Mouse (Mus musculus): ENCODE measurements around the gene Galnt18. TPM values are rescaled to one million over a fixed set of nuclear protein-coding genes. Genes with fewer than 3 reads are reported as not detected.

The Galnt18 gene
- total and polyA plus RNA-seq, 2 experiments from 2014 or later: 16.5 to 27.1 TPM

- Histone ChIP-seq H3K9ac (replicated peaks; ENCODE audit: low read depth, low read length) (no peak overlapping the region), H3K4me3 (ENCODE audit: low read depth, low read length) (no peak overlapping the region), H3K4me1 (ENCODE audit: control insufficient read depth, insufficient read depth) (no peaks in the 10 kb centered on the region), H3K36me3 (replicated peaks; ENCODE audit: control insufficient read depth, insufficient read depth, low read length) (no peaks in the 10 kb centered on the region), H3K27ac (ENCODE audit: low read depth) (no peak overlapping the region), H3K9me3 (replicated peaks; ENCODE audit: control insufficient read depth, low read length) (no peaks in the 10 kb centered on the region), H3K4me2 (ENCODE audit: low read depth, low read length) (no peak overlapping the region), H3K27me3 (ENCODE audit: control insufficient read depth, insufficient read depth, low read length) (no peaks in the 10 kb centered on the region)
- ATAC-seq (ENCODE audit: insufficient read depth, low read depth) (no peak), DNase-seq (ENCODE audit: low spot score) (no peak)
- no peak for TF ChIP-seq EP300 (IDR thresholded peaks at IDR 0.05; ENCODE audit: low read depth)
- TF ChIP-seq CTCF (IDR thresholded peaks at IDR 0.05; ENCODE audit: low read depth): no peak
- WGBS: 76% methylated on average over 4 of the region's 4 CpGs
These were observed 320.1 kb downstream of the Galnt18 start for GRCm38 (mm10) chr7:111459716-111460115.

- no peaks in the 10 kb centered on the region for H3K9me3 ChIP-seq (replicated peaks; ENCODE audit: control insufficient read depth, low read length)
- no peak overlapping the region for H3K4me2 ChIP-seq (ENCODE audit: low read depth, low read length)
- DNase-seq (ENCODE audit: low spot score) (no peak), ATAC-seq (ENCODE audit: insufficient read depth, low read depth) (no peak)
- no peak overlapping the region for H3K4me3 ChIP-seq (ENCODE audit: low read depth, low read length)
- 80% methylated on average over 3 of the region's 3 CpGs for WGBS
- TF ChIP-seq CTCF (IDR thresholded peaks at IDR 0.05; ENCODE audit: low read depth) (no peak), EP300 (IDR thresholded peaks at IDR 0.05; ENCODE audit: low read depth) (no peak)
- 0 out of 2 replicates have a peak, but pooled peaks cover 4% of the 10 kb centered on the region for H3K4me1 ChIP-seq (ENCODE audit: control insufficient read depth, insufficient read depth)
- H3K9ac ChIP-seq (replicated peaks; ENCODE audit: low read depth, low read length): no peak overlapping the region
- no peaks in the 10 kb centered on the region for H3K36me3 ChIP-seq (replicated peaks; ENCODE audit: control insufficient read depth, insufficient read depth, low read length)
- no peak overlapping the region for H3K27ac ChIP-seq (ENCODE audit: low read depth)
- H3K27me3 ChIP-seq (ENCODE audit: control insufficient read depth, insufficient read depth, low read length): no peaks in the 10 kb centered on the region
These were observed 323.8 kb downstream of the Galnt18 start for GRCm38 (mm10) chr7:111456007-111456406.

GRCm38 (mm10) chr7:111455541-111455940 is 324.2 kb downstream of the Galnt18 start:
- DNase-seq (ENCODE audit: low spot score): no peak
- H3K4me3 ChIP-seq (ENCODE audit: low read depth, low read length): no peak overlapping the region

GRCm38 (mm10) chr7:111452000-111452399 is 327.8 kb downstream of the Galnt18 start:
- DNase-seq (ENCODE audit: low spot score): no peak
- no peak for ATAC-seq (ENCODE audit: insufficient read depth, low read depth)
- no peak overlapping the region for H3K4me3 ChIP-seq (ENCODE audit: low read depth, low read length)
- H3K27me3 ChIP-seq (ENCODE audit: control insufficient read depth, insufficient read depth, low read length): no peaks in the 10 kb centered on the region
- H3K27ac ChIP-seq (ENCODE audit: low read depth): no peak overlapping the region
- no peaks in the 10 kb centered on the region for H3K9me3 ChIP-seq (replicated peaks; ENCODE audit: control insufficient read depth, low read length)
- no peak overlapping the region for H3K4me2 ChIP-seq (ENCODE audit: low read depth, low read length)
- H3K4me1 ChIP-seq (ENCODE audit: control insufficient read depth, insufficient read depth): 0 out of 2 replicates have a peak, but pooled peaks cover 8% of the 10 kb centered on the region
- no peak overlapping the region for H3K9ac ChIP-seq (replicated peaks; ENCODE audit: low read depth, low read length)
- no peaks in the 10 kb centered on the region for H3K36me3 ChIP-seq (replicated peaks; ENCODE audit: control insufficient read depth, insufficient read depth, low read length)
- WGBS: 58% methylated on average over 1 of the region's 1 CpGs
- TF ChIP-seq CTCF (IDR thresholded peaks at IDR 0.05; ENCODE audit: low read depth) (no peak), EP300 (IDR thresholded peaks at IDR 0.05; ENCODE audit: low read depth) (no peak)

More at GRCm38 (mm10) chr7:111455541-111455940, 324.2 kb downstream of the Galnt18 start:
- Histone ChIP-seq H3K36me3 (replicated peaks; ENCODE audit: control insufficient read depth, insufficient read depth, low read length) (no peaks in the 10 kb centered on the region), H3K9me3 (replicated peaks; ENCODE audit: control insufficient read depth, low read length) (no peaks in the 10 kb centered on the region), H3K27ac (ENCODE audit: low read depth) (no peak overlapping the region), H3K4me1 (ENCODE audit: control insufficient read depth, insufficient read depth) (0 out of 2 replicates have a peak, but pooled peaks cover 8% of the 10 kb centered on the region), H3K4me2 (ENCODE audit: low read depth, low read length) (no peak overlapping the region), H3K9ac (replicated peaks; ENCODE audit: low read depth, low read length) (no peak overlapping the region), H3K27me3 (ENCODE audit: control insufficient read depth, insufficient read depth, low read length) (no peaks in the 10 kb centered on the region)
- WGBS: 86% methylated on average over 4 of the region's 4 CpGs
- ATAC-seq (ENCODE audit: insufficient read depth, low read depth): no peak
- no peak for TF ChIP-seq CTCF (IDR thresholded peaks at IDR 0.05; ENCODE audit: low read depth)
- TF ChIP-seq EP300 (IDR thresholded peaks at IDR 0.05; ENCODE audit: low read depth): no peak

- Histone ChIP-seq H3K4me3 (ENCODE audit: low read depth, low read length) (no peak overlapping the region), H3K36me3 (replicated peaks; ENCODE audit: control insufficient read depth, insufficient read depth, low read length) (no peaks in the 10 kb centered on the region), H3K4me1 (ENCODE audit: control insufficient read depth, insufficient read depth) (0 out of 2 replicates have a peak, but pooled peaks cover 8% of the 10 kb centered on the region), H3K27ac (ENCODE audit: low read depth) (no peak overlapping the region), H3K27me3 (ENCODE audit: control insufficient read depth, insufficient read depth, low read length) (no peaks in the 10 kb centered on the region), H3K9ac (replicated peaks; ENCODE audit: low read depth, low read length) (no peak overlapping the region), H3K4me2 (ENCODE audit: low read depth, low read length) (no peak overlapping the region), H3K9me3 (replicated peaks; ENCODE audit: control insufficient read depth, low read length) (no peaks in the 10 kb centered on the region)
- 30% methylated on average over 6 of the region's 6 CpGs for WGBS
- DNase-seq (ENCODE audit: low spot score) (peak; percentile 57), ATAC-seq (ENCODE audit: insufficient read depth, low read depth) (peak; percentile 63; the same call in 1 of the 2 replicates)
- TF ChIP-seq CTCF (IDR thresholded peaks at IDR 0.05; ENCODE audit: low read depth): no peak
- TF ChIP-seq EP300 (IDR thresholded peaks at IDR 0.05; ENCODE audit: low read depth): no peak
These were observed 329.3 kb downstream of the Galnt18 start for GRCm38 (mm10) chr7:111450286-111451095.
